Mouse (Mus musculus) gastrocnemius, adult 2 months (tissue): ENCODE measurements around the gene Olfr1242. TPM values are rescaled to one million over a fixed set of nuclear protein-coding genes. Genes with fewer than 3 reads are reported as not detected.

ENCODE experiments used
- DNase-seq: peaks from one replicate; pipeline ENCODE4 v3.0.0; 2022
- H3K27ac ChIP-seq: fragments of 200-600 bp; 2 replicates; pipeline ENCODE4 v1.8.1; 2022; ENCODE audit warnings: mild to moderate bottlenecking
- H3K4me3 ChIP-seq: fragments of 200-600 bp; 2 replicates; pipeline ENCODE4 v1.8.1; 2022; ENCODE audit warnings: mild to moderate bottlenecking, moderate library complexity
- CTCF ChIP-seq: fragments of 200-600 bp; IDR thresholded peaks from 2 replicates; pipeline ENCODE4 v1.8.1; 2022; ENCODE audit warnings: antibody characterized with exemption, mild to moderate bottlenecking, moderate library complexity
- intact Hi-C: fragments of 180-260 bp; cut with DNase I; formaldehyde crosslinking; loops from one replicate; pipeline ENCODE4 v1.15.1; 2025
- long read RNA-seq, 2 experiments: library from polyadenylated mRNA; stranded (forward); transcript quantifications; one replicate each; pipeline ENCODE4 v2.0.0; 2021
- total RNA-seq, 2 experiments: library from RNA; stranded (reverse); gene quantifications; 2 replicates each; pipeline ENCODE4 v1.2.3; 2021

Olfr1242 gene
- not detected for total RNA-seq
- long read RNA-seq, experiment 1, result 0 reads
- long read RNA-seq, experiment 2, result 0 reads

DNA sequence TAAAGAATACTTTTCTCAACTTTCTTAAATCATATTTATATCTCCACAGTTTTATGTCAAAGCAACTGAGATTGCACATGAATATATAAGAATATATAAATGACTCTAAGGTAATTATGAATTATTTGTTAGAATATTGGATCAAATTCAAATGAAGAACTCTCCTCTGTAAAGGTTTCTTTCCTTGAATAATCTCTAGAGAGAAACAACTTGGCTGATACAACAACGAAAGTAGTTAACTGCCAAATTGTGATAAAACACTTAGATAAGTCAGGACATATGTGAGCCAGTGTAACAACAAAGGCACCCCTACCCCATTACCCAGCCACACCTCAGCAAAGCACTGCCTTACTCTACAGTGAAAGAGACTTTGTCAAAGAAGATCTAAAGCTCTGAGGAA lies at the start of gene Olfr1242:
TSS of gene Olfr1242 (minus strand) at position 101 of the 400 bp plus-strand sequence.
- intact Hi-C loops, result no loop called here
- no peak for DNase-seq
- Histone ChIP-seq H3K4me3 (no peak within 1 kb of the TSS), H3K27ac (no peak within 1 kb of the TSS)
- no peak for TF ChIP-seq CTCF

DNA sequence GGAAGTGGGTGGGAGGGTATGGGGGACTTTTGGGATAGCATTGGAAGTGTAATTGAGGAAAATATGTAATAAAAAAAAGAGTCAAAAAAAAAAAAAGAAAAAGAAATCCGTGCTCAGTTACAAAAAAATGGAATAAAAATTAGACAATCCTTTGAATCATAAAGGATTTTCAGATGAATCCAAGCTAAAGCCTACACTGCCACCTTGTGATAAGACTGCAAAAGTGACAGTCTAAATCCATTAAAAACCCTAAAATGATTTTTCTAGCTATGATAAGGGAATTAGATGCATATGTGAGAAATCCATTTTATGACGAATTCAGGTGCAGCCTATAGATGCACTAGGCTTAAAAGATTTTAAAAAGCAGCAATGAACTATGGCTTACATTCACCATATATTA lies 46.4 kb upstream of the Olfr1242 start:
- H3K27ac ChIP-seq, result no peak overlapping the region
- DNase-seq, result no peak
- H3K4me3 ChIP-seq, result no peak overlapping the region
- intact Hi-C loops, result no loop called here
- TF ChIP-seq CTCF, result no peak

- no peak for DNase-seq
- intact Hi-C loops, result no loop called here
- TF ChIP-seq CTCF, result no peak
Measured at GRCm38 (mm10) chr2:89539923-89540322, 41.8 kb upstream of the Olfr1242 start.

DNA sequence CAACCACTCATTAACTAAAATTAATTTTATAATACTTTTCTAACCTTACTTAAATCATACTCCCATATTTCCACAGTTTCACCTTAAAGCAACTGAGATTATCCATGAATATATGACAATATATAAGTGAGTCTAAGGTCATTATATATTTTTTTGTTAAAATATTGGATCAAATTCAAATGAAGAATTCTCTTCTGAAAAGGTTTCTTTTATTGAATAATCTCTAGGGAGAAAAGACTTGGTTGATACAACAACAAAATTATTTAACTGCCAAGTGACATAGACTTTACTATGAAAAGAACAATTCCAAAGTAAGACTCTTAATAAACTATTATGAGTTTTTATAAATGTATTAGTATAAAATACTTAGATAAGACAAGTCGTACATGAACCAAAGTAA lies 33.3 kb upstream of the Olfr1242 start, which contains the start of gene Olfr1243:
TSS of gene Olfr1243 (minus strand) at position 101 of the 400 bp plus-strand sequence.
- no peak within 1 kb of the TSS for H3K4me3 ChIP-seq
- intact Hi-C loops, result no loop called here
- no peak for TF ChIP-seq CTCF
- H3K27ac ChIP-seq, result no peak within 1 kb of the TSS
- DNase-seq, result no peak

More at GRCm38 (mm10) chr2:89539923-89540322, 41.8 kb upstream of the Olfr1242 start:
- Histone ChIP-seq H3K4me3 (no peak overlapping the region), H3K27ac (no peak overlapping the region)

- no peak within 1 kb of the TSS for H3K27ac ChIP-seq
- no peak within 1 kb of the TSS for H3K4me3 ChIP-seq
- intact Hi-C loops, result no loop called here
- DNase-seq, result no peak
- TF ChIP-seq CTCF, result no peak
Measured at GRCm38 (mm10) chr2:89487026-89487425, 11.1 kb downstream of the Olfr1242 start, which contains the start of gene Olfr1241. Gene Olfr1241, minus strand, starts transcription at chr2:89487126.

- Histone ChIP-seq H3K27ac (no peak within 1 kb of the TSS), H3K4me3 (no peak within 1 kb of the TSS)
- intact Hi-C loops, result no loop called here
- DNase-seq, result no peak
- TF ChIP-seq CTCF, result no peak
Measured at GRCm38 (mm10) chr2:89442900-89443299, 55.2 kb downstream of the Olfr1242 start, which contains the start of gene Olfr1240. Gene Olfr1240, minus strand, starts transcription at chr2:89443000.

Other genes with a start within 250 kb of the Olfr1242 start
- not detected for gene Olfr1228, start 244.3 kb downstream of the Olfr1242 start, total RNA-seq
- gene Olfr1229, start 210.3 kb downstream of the Olfr1242 start, total RNA-seq, result not detected
- not detected for gene Olfr1230, start 201.1 kb downstream of the Olfr1242 start, total RNA-seq
- gene Olfr1231, start 191.3 kb downstream of the Olfr1242 start, total RNA-seq, result not detected
- gene Olfr1232, start 168.7 kb downstream of the Olfr1242 start, total RNA-seq, result not detected
- gene Olfr1233, start 155.9 kb downstream of the Olfr1242 start, total RNA-seq, result not detected
- gene Olfr1234, start 133.5 kb downstream of the Olfr1242 start, total RNA-seq, result not detected
- not detected for gene Olfr1238, start 88.7 kb downstream of the Olfr1242 start, total RNA-seq
- gene Olfr1239, start 77.9 kb downstream of the Olfr1242 start, total RNA-seq, result not detected
- gene Olfr1240, start 55.3 kb downstream of the Olfr1242 start, total RNA-seq, result not detected
- gene Olfr1241, start 11.2 kb downstream of the Olfr1242 start, total RNA-seq, result not detected
- gene Olfr1243, start 33.2 kb upstream of the Olfr1242 start, total RNA-seq, result not detected
- gene Olfr1245, start 80.1 kb upstream of the Olfr1242 start, total RNA-seq, result not detected
- gene Olfr1246, start 94.8 kb upstream of the Olfr1242 start, total RNA-seq, result not detected
- gene Olfr1247, start 115.8 kb upstream of the Olfr1242 start, total RNA-seq, result under 1 TPM; 0.03 to 0.06 TPM
- gene Olfr1248, start 119.9 kb upstream of the Olfr1242 start, total RNA-seq, result not detected
- gene Olfr1249, start 136.6 kb upstream of the Olfr1242 start, total RNA-seq, result not detected
- gene Olfr1250, start 163.1 kb upstream of the Olfr1242 start, total RNA-seq, result not detected
- not detected for gene Olfr1251, start 173.6 kb upstream of the Olfr1242 start, total RNA-seq
- not detected for gene Olfr1252, start 226.7 kb upstream of the Olfr1242 start, total RNA-seq